Mouse (Mus musculus): ENCODE results near the gene Glyatl3. TPM values are rescaled to one million over a fixed set of nuclear protein-coding genes. Genes with fewer than 3 reads are reported as not detected.

Gene Glyatl3
- polyA plus RNA-seq, 1 experiment from 2014 or later, result not detected

GRCm38 (mm10) chr17:40868952-40869747, 45.0 kb downstream of the Glyatl3 start:
- ATAC-seq (no peak), DNase-seq (ENCODE audit: low read depth, low spot score) (no peak)
- in situ Hi-C loops (cut with MboI; ENCODE audit: low pct_unique_long_range_greater_than_20kb), result no loop called here
- no peaks in the 10 kb centered on the region for H3K27me3 ChIP-seq
- no peak for TF ChIP-seq CTCF (IDR thresholded peaks at IDR 0.05)
- POLR2A ChIA-PET, result no interaction called here
- CTCF ChIA-PET, result interaction anchor here (1.1 to 1.4 kb wide), 2 partner anchors 9 to 45 kb away, joined by 3 read pairs; no protein-coding TSS in a partner anchor

- ATAC-seq, result no peak
- DNase-seq (ENCODE audit: low read depth, low spot score), result no peak
- CTCF ChIA-PET, result interaction anchor here (0.8 to 1.6 kb wide), 2 partner anchors 17 kb away, joined by 3 read pairs; no protein-coding TSS in a partner anchor
- H3K27me3 ChIP-seq, result no peaks in the 10 kb centered on the region
- in situ Hi-C loops (cut with MboI; ENCODE audit: low pct_unique_long_range_greater_than_20kb), result no loop called here
- TF ChIP-seq CTCF (IDR thresholded peaks at IDR 0.05), result no peak
- POLR2A ChIA-PET, result no interaction called here
Measured at GRCm38 (mm10) chr17:40855065-40855464, 59.1 kb downstream of the Glyatl3 start.

Other genes starting within 250 kb of the Glyatl3 start
- gene Esp1, start 187.2 kb downstream of the Glyatl3 start, polyA plus RNA-seq (2021), result not detected
- gene Crisp2, start 107.3 kb downstream of the Glyatl3 start, polyA plus RNA-seq (2021), result 0.06 TPM
- not detected for gene Rhag, start 103.2 kb downstream of the Glyatl3 start, polyA plus RNA-seq (2021)
- gene 9130008F23Rik, start 33.8 kb downstream of the Glyatl3 start, polyA plus RNA-seq (2021), result 7.6 TPM
- gene Mut, start 20.3 kb upstream of the Glyatl3 start, polyA plus RNA-seq (2021), result 53.7 TPM
- 15.4 TPM for gene Cenpq, start 20.7 kb upstream of the Glyatl3 start, polyA plus RNA-seq (2021)

Measured in Patski (cell line).